Mouse (Mus musculus) hindbrain, embryonic 14.5 days (tissue): Measurements from ENCODE around the gene Mif4gd. TPM values are rescaled to one million over a fixed set of nuclear protein-coding genes. Genes with fewer than 3 reads are reported as not detected.

ENCODE experiments used
- ATAC-seq: fragments of 200-750 bp; cut with Nextera tagmentation; 2 replicates; pipeline ENCODE4 v1.8.0; 2017; ENCODE audit warnings: moderate number of reproducible peaks, mild to moderate bottlenecking, moderate TSS enrichment, moderate library complexity; ENCODE audit not compliant: low FRiP score
- DNase-seq: peaks from one replicate; pipeline ENCODE4 v3.0.0-alpha.2; 2015; ENCODE audit warnings: low spot score
- H3K27ac ChIP-seq: fragments of 300-500 bp; sonication (generic); 2 replicates; pipeline ENCODE4 v1.5.1; 2014; ENCODE audit warnings: mild to moderate bottlenecking, moderate library complexity
- H3K27me3 ChIP-seq: fragments of 300-500 bp; sonication (generic); 2 replicates; pipeline ENCODE4 v1.6.1; 2014; ENCODE audit warnings: mild to moderate bottlenecking, low read length, mixed read lengths; ENCODE audit not compliant: control insufficient read depth, insufficient read depth
- H3K36me3 ChIP-seq: fragments of 300-500 bp; sonication (generic); replicated peaks from 2 replicates; pipeline ENCODE4 v1.6.1; 2014; ENCODE audit not compliant: control insufficient read depth, insufficient read depth
- H3K4me1 ChIP-seq: fragments of 300-500 bp; sonication (generic); replicated peaks from 2 replicates; pipeline ENCODE4 v1.6.1; 2014; ENCODE audit warnings: antibody characterized with exemption, low read length, mixed read lengths; ENCODE audit not compliant: control insufficient read depth, insufficient read depth
- H3K4me2 ChIP-seq: fragments of 300-500 bp; sonication (generic); replicated peaks from 2 replicates; pipeline ENCODE4 v1.6.1; 2014; ENCODE audit warnings: mild to moderate bottlenecking, moderate library complexity
- H3K4me3 ChIP-seq: fragments of 300-500 bp; sonication (generic); replicated peaks from 2 replicates; pipeline ENCODE4 v1.5.1; 2014; ENCODE audit warnings: mild to moderate bottlenecking, low read length
- H3K9ac ChIP-seq: fragments of 300-500 bp; sonication (generic); 2 replicates; pipeline ENCODE4 v1.6.1; 2014
- H3K9me3 ChIP-seq: fragments of 300-500 bp; sonication (generic); 2 replicates; pipeline ENCODE4 v1.6.1; 2016; ENCODE audit warnings: low read length; ENCODE audit not compliant: control insufficient read depth
- WGBS: fragments of 180-500 bp; shearing (Covaris S2); extraction: QIAGEN DNeasy Blood & Tissue Kit; methylation state at CpG from one replicate; pipeline ENCODE4 v1.1.7; 2014; 5-methylcytosine and 5-hydroxymethylcytosine counted together
- polyA plus RNA-seq: library from polyadenylated mRNA; unstranded; fragments of >200 nt; fragmentation: Nextera tagmentation; extraction: Ambion mirVana; gene quantifications from 2 replicates; pipeline ENCODE4 v1.2.1, GENCODE M21; 2014

The Mif4gd gene
- 11.3 and 13.5 TPM in 2 replicates for polyA plus RNA-seq

DNA sequence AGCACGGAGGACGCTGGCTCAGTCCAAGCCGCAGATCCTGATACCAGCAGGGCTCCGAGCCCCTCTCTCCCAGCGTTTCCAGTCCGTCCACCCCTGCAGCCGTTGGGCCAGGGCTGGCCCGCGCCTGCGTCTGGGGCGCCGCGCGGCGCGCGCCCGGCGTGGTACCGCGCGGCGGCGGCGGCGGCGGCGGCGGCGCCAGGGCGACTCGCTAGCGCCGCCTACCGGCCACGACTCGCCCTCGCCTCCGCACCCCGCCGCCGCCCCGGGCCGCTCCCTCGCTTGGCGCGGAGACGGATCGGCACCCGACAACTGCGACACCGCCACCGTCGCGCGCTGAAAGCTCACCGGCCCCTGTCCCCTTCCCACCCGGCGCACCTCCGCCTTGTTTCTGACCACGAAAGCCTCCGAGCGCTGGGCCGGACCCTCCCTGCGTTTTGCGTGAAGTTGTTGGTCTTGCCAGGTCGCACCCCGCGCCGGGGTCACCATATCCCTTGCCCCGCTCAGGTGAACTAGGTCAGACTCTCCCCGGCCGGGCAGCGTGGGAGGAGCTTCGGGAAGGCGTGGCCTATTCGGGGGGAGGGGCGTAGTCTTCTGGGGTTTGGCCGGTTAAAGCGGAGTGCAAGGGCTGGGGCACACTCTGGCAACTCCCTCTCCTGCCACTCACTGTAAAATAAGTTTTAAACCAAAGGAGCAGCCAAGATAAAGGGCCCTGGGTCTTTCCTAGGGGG is at the start of gene Mif4gd:
Gene Mif4gd, minus strand, starts transcription at position 560 of the 728 bp plus-strand sequence.
- under 1% methylated on average over 41 of the region's 80 CpGs for whole genome bisulfite sequencing
- Histone ChIP-seq H3K27ac (peak within 1 kb of the TSS; percentile 55), H3K9ac (peak within 1 kb of the TSS; percentile 72), H3K27me3 (peaks cover 9% of the 10 kb centered on the region; the same call in 1 of the 2 replicates), H3K9me3 (no peaks in the 10 kb centered on the region), H3K4me3 (peak within 1 kb of the TSS; percentile 67), H3K36me3 (peaks cover 36% of the 10 kb centered on the region), H3K4me2 (peak within 1 kb of the TSS; percentile 95), H3K4me1 (0 out of 2 replicates have a peak, but pooled peaks cover 5% of the 10 kb centered on the region)
- ATAC-seq (peak; percentile 80), DNase-seq (peak; percentile 83)

DNA sequence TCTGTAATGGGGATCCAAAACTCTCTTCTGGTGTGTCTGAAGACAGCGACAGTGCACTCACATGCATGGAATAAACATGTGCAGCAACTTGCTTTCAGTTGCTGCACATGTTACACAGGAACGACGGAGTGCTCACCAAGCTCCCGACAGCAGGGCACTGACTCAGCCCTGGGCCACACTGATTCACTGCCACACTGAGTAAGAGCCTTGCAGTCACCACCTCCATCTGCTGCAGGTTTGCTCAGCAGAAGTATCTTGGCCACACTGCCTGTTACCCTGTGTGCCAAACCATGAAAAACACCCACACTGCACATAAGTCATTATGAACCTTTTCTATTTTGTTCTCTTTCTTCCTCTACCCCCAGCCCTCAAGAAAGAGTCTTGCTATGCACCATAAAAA is 47.6 kb upstream of the Mif4gd start:
- WGBS = 97% methylated on average over 4 of the region's 4 CpGs
- ATAC-seq = no peak

DNA sequence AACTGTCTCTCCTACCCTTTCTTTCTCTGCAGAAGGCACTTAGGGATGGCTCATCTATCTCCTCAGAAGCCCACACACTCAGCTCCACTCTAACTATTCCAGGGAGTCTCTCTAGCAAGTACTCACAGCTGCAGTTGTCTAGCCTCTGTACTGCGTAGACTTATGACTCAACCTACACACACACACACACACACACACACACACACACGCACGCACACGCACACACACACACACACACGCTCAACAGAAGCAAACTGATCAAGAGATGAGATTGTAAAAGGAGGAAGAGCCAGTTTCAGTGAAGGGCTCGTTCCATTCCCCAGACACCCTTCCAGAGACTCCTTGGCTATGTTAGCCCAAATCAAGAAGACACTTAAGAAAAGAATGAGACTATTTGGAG is 45.8 kb upstream of the Mif4gd start:
- H3K9me3 ChIP-seq = no peaks in the 10 kb centered on the region
- ATAC-seq (no peak), DNase-seq (no peak)
- H3K27me3 ChIP-seq = no peaks in the 10 kb centered on the region
- WGBS = 96% methylated on average over 6 of the region's 6 CpGs
- no peak overlapping the region for H3K4me3 ChIP-seq
- no peak overlapping the region for H3K9ac ChIP-seq
- H3K4me1 ChIP-seq = no peaks in the 10 kb centered on the region
- no peak overlapping the region for H3K27ac ChIP-seq
- no peak overlapping the region for H3K4me2 ChIP-seq
- H3K36me3 ChIP-seq = peaks cover 17% of the 10 kb centered on the region

More for the DNA sequence above, 47.6 kb upstream of the Mif4gd start:
- H3K36me3 ChIP-seq = no peaks in the 10 kb centered on the region
- H3K4me2 ChIP-seq = no peak overlapping the region
- H3K27ac ChIP-seq = no peak overlapping the region
- H3K27me3 ChIP-seq = no peaks in the 10 kb centered on the region
- H3K4me3 ChIP-seq = no peak overlapping the region
- no peak for DNase-seq
- H3K9me3 ChIP-seq = no peaks in the 10 kb centered on the region
- H3K4me1 ChIP-seq = no peaks in the 10 kb centered on the region
- H3K9ac ChIP-seq = no peak overlapping the region

DNA sequence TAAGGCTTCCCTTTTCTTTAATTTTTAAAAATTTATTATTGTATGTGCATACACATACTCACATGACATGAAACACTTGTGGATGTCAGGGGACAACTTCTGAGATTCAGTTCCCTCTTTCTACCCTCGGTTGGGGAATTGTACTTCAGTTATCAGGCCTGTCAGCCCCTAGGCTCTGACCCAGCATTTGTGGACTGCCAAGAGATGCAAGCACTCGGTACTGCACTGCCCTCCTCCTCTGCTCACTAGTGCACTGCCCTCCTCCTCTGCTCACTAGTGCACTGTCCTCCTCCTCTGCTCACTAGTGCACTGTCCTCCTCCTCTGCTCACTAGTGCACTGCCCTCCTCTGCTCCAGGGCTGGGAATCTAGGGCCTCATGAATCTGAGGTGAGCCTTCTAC is 41.4 kb upstream of the Mif4gd start:
- Histone ChIP-seq H3K9me3 (no peaks in the 10 kb centered on the region), H3K4me3 (no peak overlapping the region), H3K27ac (no peak overlapping the region), H3K9ac (no peak overlapping the region), H3K36me3 (peaks cover 31% of the 10 kb centered on the region), H3K4me1 (no peaks in the 10 kb centered on the region), H3K27me3 (no peaks in the 10 kb centered on the region), H3K4me2 (no peak overlapping the region)
- DNase-seq (no peak), ATAC-seq (no peak)
- WGBS = 77% methylated on average over 2 of the region's 2 CpGs

DNA sequence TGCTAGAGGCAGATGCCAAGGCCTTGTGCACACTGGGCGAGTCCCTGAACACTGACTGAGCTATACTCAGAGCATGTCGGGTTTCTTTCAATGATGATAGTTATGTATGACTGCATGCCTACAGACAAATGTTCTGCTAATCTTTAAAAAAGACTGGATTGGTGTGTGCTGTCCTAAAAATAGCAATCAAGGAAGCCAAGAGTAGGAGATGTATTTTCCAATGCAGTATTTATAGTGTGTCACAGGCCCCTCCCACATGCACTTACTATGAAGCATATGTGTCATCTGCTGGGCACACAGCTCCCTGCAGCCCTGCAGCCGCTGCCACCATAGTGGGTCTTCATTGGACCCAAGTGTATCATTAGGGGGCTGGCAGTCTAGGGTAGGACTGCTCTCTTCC is 40.4 kb upstream of the Mif4gd start:
- Histone ChIP-seq H3K4me2 (no peak overlapping the region), H3K9me3 (no peaks in the 10 kb centered on the region), H3K4me3 (no peak overlapping the region), H3K4me1 (no peaks in the 10 kb centered on the region), H3K27ac (no peak overlapping the region), H3K9ac (no peak overlapping the region), H3K27me3 (no peaks in the 10 kb centered on the region), H3K36me3 (peaks cover 40% of the 10 kb centered on the region)
- ATAC-seq (no peak), DNase-seq (no peak)
- 91% methylated on average over 3 of the region's 3 CpGs for WGBS

DNA sequence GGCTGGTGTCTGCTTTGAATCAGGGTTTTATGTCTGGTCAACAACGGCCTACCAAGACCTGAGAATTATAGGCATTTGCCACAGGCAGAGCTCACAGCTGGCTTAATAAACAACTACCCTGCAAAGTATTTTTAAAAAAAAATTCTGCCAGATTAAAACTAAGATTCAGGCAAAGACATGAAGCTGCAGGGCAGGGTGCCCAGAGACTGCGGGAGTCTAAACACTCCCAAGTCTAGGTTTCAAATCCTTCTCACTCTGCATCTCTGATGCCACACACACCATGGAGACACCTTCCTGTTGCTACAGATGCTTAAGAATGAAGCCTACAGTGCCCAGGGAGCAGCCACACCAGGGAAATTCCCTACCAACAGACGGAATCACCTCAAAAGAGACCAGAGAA is 38.9 kb upstream of the Mif4gd start:
- no peak overlapping the region for H3K9ac ChIP-seq
- ATAC-seq (no peak), DNase-seq (no peak)
- no peak overlapping the region for H3K4me3 ChIP-seq
- H3K9me3 ChIP-seq = no peaks in the 10 kb centered on the region
- no peaks in the 10 kb centered on the region for H3K27me3 ChIP-seq
- H3K36me3 ChIP-seq = peaks cover 51% of the 10 kb centered on the region
- no peak overlapping the region for H3K27ac ChIP-seq
- H3K4me2 ChIP-seq = no peak overlapping the region
- WGBS = 89% methylated on average over 3 of the region's 3 CpGs
- H3K4me1 ChIP-seq = no peaks in the 10 kb centered on the region

DNA sequence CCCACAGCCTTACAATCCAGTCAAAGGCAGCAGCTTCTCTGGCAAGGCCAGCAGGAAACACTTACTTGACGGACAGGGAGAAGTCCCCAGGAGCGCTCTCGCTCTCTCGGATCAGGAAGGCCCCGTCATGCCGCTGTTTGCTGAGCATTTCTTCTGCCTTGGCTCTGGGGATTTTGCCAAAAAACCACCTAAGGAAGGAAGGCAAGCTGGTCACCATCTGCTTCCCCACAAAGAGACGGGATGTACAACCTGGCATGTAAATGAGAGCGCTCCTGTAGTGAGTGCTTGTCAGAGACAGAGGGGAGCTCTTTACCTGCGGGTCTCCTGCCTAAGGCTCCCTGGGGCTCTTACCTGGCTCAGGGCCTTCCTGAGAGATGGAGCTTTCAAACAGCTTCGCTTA is 36.9 kb upstream of the Mif4gd start:
- Histone ChIP-seq H3K4me3 (no peak overlapping the region), H3K9me3 (no peaks in the 10 kb centered on the region), H3K27ac (peak overlapping the region; percentile 54; the same call in 1 of the 2 replicates), H3K4me1 (no peaks in the 10 kb centered on the region), H3K36me3 (peaks cover 64% of the 10 kb centered on the region), H3K4me2 (no peak overlapping the region), H3K9ac (no peak overlapping the region), H3K27me3 (no peaks in the 10 kb centered on the region)
- no peak for DNase-seq
- 51% methylated on average over 10 of the region's 10 CpGs for WGBS
- no peak for ATAC-seq

DNA sequence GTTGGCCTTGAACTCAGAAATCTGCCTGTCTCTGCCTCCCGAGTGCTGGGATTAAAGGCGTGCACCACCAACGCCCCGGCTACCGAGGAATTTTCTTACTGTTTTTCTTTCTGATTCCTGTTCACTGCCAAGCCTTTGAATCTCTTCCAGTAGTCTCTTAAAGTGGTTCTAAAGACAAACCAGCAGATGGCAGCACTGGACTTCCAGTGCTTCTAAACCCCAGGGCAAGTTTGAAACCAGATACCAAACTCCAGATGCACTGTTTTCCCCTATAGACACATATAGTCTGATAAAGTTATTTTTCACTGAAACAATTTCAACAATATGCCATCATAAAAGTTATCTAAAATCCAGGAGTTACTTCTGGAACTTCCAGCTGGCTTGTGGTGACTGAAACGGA is 34.7 kb upstream of the Mif4gd start:
- Histone ChIP-seq H3K4me3 (no peak overlapping the region), H3K9ac (no peak overlapping the region), H3K27ac (no peak overlapping the region), H3K4me2 (no peak overlapping the region), H3K4me1 (no peaks in the 10 kb centered on the region), H3K9me3 (no peaks in the 10 kb centered on the region), H3K27me3 (no peaks in the 10 kb centered on the region), H3K36me3 (peaks cover 61% of the 10 kb centered on the region)
- WGBS = 69% methylated on average over 6 of the region's 6 CpGs
- ATAC-seq (no peak), DNase-seq (peak; percentile 77)

DNA sequence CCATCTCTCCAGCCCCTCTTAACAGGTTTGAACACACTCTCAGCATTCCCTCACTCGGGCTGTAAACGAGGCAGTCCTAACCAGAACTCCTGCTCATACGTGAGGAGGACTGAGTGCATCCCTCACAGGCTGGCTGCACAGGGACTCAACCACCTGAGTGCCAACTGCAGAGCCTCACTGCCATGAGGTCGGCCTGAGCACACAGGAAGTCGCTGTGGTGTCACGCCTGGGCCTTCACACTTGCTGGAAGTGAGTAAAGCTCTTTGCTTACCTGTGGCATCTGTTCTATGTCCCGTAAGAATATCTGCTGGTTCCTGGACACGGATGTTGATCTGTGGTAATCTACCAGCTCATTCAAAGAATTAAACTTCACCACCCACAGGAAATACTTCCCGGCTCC is 33.7 kb upstream of the Mif4gd start:
- Histone ChIP-seq H3K36me3 (peaks cover 61% of the 10 kb centered on the region), H3K4me1 (no peaks in the 10 kb centered on the region), H3K4me2 (no peak overlapping the region), H3K27me3 (no peaks in the 10 kb centered on the region), H3K27ac (no peak overlapping the region), H3K9ac (no peak overlapping the region), H3K9me3 (no peaks in the 10 kb centered on the region), H3K4me3 (no peak overlapping the region)
- 93% methylated on average over 9 of the region's 9 CpGs for WGBS
- ATAC-seq (no peak), DNase-seq (no peak)
